Mouse (Mus musculus) olfactory bulb, adult 2 months (tissue): Measurements from ENCODE around the gene Ecd.

ENCODE experiments used
- CTCF ChIP-seq: fragments of 200-500 bp; IDR thresholded peaks from 2 replicates; pipeline ENCODE4 v1.5.1; 2012; ENCODE audit warnings: low read depth, mild to moderate bottlenecking, low read length, moderate library complexity; ENCODE audit not compliant: insufficient read depth
- POLR2A ChIP-seq: fragments of 200-500 bp; IDR thresholded peaks from 2 replicates; pipeline ENCODE4 v1.6.1; 2012; ENCODE audit warnings: mild to moderate bottlenecking, low read depth, low read length, moderate library complexity; ENCODE audit not compliant: insufficient read depth

DNA sequence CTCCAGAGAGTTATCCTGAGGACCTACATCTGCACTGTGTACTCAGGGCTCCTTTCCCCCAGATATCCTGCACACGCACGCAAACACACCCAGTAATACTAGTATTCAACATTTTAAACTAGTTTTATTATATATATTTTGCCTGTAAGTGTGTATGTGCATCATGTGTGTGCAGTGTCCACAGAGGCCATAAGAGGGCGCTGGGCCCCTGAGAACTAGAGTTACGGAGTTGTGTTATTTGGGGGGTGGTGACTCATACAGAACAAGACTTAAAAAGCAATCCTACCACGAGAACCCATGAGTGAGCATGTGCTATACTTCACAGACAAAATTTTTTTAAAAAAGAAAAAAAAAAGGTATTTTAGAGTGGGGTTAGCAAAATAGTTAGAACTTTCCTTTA lies 8.5 kb downstream of the Ecd start:
- TF ChIP-seq CTCF (no peak), POLR2A (no peak)
